Mouse (Mus musculus) spleen, adult 2 months (tissue): ENCODE measurements around the gene Msh6. TPM values are rescaled to one million over a fixed set of nuclear protein-coding genes. Genes with fewer than 3 reads are reported as not detected.

Experiments used
- DNase-seq, 2 experiments: peaks; one replicate each; pipeline versions ENCODE4 v3.0.0 to v3.0.0-alpha.2; 2012 to 2021; ENCODE audit warnings: low spot score in 2 of 2, low read depth in 1 of 2
- H3K27ac ChIP-seq: fragments of 200-500 bp; 2 replicates; pipeline ENCODE4 v1.5.1; 2012; ENCODE audit warnings: low read length, inconsistent platforms; ENCODE audit not compliant: insufficient read depth
- H3K27me3 ChIP-seq: fragments of 200-500 bp; 2 replicates; pipeline ENCODE4 v1.6.1; 2012; ENCODE audit warnings: mild to moderate bottlenecking, moderate library complexity, low read length, inconsistent platforms; ENCODE audit not compliant: control insufficient read depth, insufficient read depth
- H3K36me3 ChIP-seq: fragments of 200-500 bp; 2 replicates; pipeline ENCODE4 v1.6.1; 2012; ENCODE audit warnings: mild to moderate bottlenecking, low read length, inconsistent platforms; ENCODE audit not compliant: control insufficient read depth, insufficient read depth
- H3K4me1 ChIP-seq: fragments of 200-500 bp; 2 replicates; pipeline ENCODE4 v1.6.1; 2011; ENCODE audit warnings: inconsistent platforms; ENCODE audit not compliant: control insufficient read depth, insufficient read depth, insufficient read length
- H3K4me3 ChIP-seq: fragments of 200-500 bp; 2 replicates; pipeline ENCODE4 v1.5.1; 2011; ENCODE audit warnings: mild to moderate bottlenecking, inconsistent platforms; ENCODE audit not compliant: insufficient read depth, insufficient read length; ENCODE audit errors: extremely low read depth
- CTCF ChIP-seq: fragments of 200-500 bp; IDR thresholded peaks from 2 replicates; pipeline ENCODE4 v1.5.1; 2011; ENCODE audit warnings: mild to moderate bottlenecking, inconsistent platforms; ENCODE audit not compliant: insufficient read depth, insufficient read length, insufficient replicate concordance; ENCODE audit errors: extremely low read depth
- POLR2A ChIP-seq: fragments of 200-500 bp; IDR thresholded peaks from 2 replicates; pipeline ENCODE4 v1.6.1; 2011; ENCODE audit warnings: low read depth, low read length, inconsistent platforms
- WGBS: fragments of 180-500 bp; shearing (Covaris S2); methylation state at CpG from one replicate; pipeline ENCODE4 v1.1.7; 2018; 5-methylcytosine and 5-hydroxymethylcytosine counted together
- polyA plus RNA-seq: library from polyadenylated mRNA; depleted of rRNA; stranded (reverse); fragments of >200 nt; gene quantifications from 2 replicates; pipeline ENCODE4 v1.2.3, GENCODE M21; 2012; rRNA removed

The Msh6 gene
- polyA plus RNA-seq, 1 experiment = 2.8 TPM

DNA sequence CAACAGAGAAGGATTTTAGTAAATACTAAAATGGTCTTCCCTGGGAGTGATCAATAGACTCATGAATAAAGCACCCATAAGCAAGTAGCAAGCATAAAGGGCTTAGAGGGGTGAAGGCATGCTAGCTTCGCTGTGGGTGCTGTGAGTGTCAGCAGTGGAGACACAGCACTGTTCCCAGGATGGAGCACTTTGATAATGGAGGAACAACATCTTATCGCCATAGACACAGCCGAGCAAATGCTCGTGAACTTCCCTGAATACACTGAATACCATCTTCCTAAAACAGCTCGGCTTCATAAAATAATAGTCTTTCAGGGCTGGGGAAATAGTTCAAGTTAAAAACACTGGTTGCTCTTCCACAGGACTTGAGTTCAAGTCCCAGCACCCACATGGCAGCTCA is 56.9 kb downstream of the Msh6 start:
- Histone ChIP-seq H3K4me1 (peaks cover 4% of the 10 kb centered on the region; the same call in 1 of the 2 replicates), H3K36me3 (no peaks in the 10 kb centered on the region), H3K27me3 (no peaks in the 10 kb centered on the region), H3K27ac (no peak overlapping the region), H3K4me3 (no peak overlapping the region)
- no peak for DNase-seq
- WGBS = 83% methylated on average over 5 of the region's 5 CpGs
- TF ChIP-seq CTCF (no peak), POLR2A (no peak)

DNA sequence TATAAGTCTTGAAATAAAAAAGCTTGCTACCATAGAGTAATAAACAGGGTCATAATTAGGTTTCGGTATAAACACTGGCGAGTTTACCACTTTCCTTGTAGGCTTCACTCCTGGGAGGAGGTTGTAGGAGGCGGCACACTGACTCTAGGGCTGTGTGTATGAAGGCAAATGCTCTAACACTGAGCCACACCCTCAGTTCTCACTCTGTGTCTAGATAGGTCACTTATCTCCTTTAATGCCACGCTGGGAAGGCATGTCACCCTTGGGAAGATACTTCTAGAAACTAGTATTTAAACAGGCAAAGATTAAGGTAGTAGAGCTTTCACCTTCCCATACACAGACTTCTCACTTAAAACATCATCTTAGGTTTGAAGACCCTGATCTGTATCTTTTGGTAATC is 59.6 kb downstream of the Msh6 start:
- Histone ChIP-seq H3K27ac (no peak overlapping the region), H3K27me3 (no peaks in the 10 kb centered on the region), H3K4me1 (peaks cover 9% of the 10 kb centered on the region), H3K4me3 (no peak overlapping the region), H3K36me3 (no peaks in the 10 kb centered on the region)
- no peak for DNase-seq
- TF ChIP-seq CTCF = no peak
- no peak for TF ChIP-seq POLR2A
- WGBS = 88% methylated on average over 4 of the region's 4 CpGs

Other genes with a start within 250 kb of the Msh6 start
- gene Kcnk12, start 177.1 kb upstream of the Msh6 start, polyA plus RNA-seq = 1.1 and 1.5 TPM in 2 replicates
- gene Rpl36-ps4, start 54.1 kb upstream of the Msh6 start, polyA plus RNA-seq = not detected in 2 replicates
- gene Fbxo11, start 90.2 kb downstream of the Msh6 start, polyA plus RNA-seq = 13.6 and 17.0 TPM in 2 replicates